Mouse (Mus musculus) embryonic facial prominence, embryonic 11.5 days (tissue): ENCODE results near the gene Susd6. TPM values are rescaled to one million over a fixed set of nuclear protein-coding genes. Genes with fewer than 3 reads are reported as not detected.

Experiments used
- ATAC-seq: fragments of 200-750 bp; cut with Nextera tagmentation; replicated peaks from 2 replicates; pipeline ENCODE4 v1.8.0; 2017; ENCODE audit warnings: low read depth; ENCODE audit not compliant: insufficient number of reproducible peaks, low FRiP score, low TSS enrichment
- DNase-seq: peaks from one replicate; pipeline ENCODE4 v3.0.0-alpha.2; 2015; ENCODE audit warnings: low spot score
- H3K27ac ChIP-seq: fragments of 300-500 bp; sonication (generic); replicated peaks from 2 replicates; pipeline ENCODE4 v1.5.1; 2014; ENCODE audit warnings: mild to moderate bottlenecking, low read depth, low read length, control low read depth
- H3K27me3 ChIP-seq: fragments of 300-500 bp; sonication (generic); 2 replicates; pipeline ENCODE4 v1.6.1; 2014; ENCODE audit warnings: mild to moderate bottlenecking, low read length, moderate library complexity, mixed read lengths; ENCODE audit not compliant: control insufficient read depth, insufficient read depth
- H3K36me3 ChIP-seq: fragments of 300-500 bp; sonication (generic); replicated peaks from 2 replicates; pipeline ENCODE4 v1.6.1; 2014; ENCODE audit warnings: low read depth, mild to moderate bottlenecking, low read length, moderate library complexity, mixed read lengths; ENCODE audit not compliant: control insufficient read depth, insufficient read depth
- H3K4me1 ChIP-seq: fragments of 300-500 bp; sonication (generic); 2 replicates; pipeline ENCODE4 v1.6.1; 2014; ENCODE audit warnings: low read length, mixed read lengths; ENCODE audit not compliant: control insufficient read depth, insufficient read depth
- H3K4me2 ChIP-seq: fragments of 300-500 bp; sonication (generic); 2 replicates; pipeline ENCODE4 v1.6.1; 2014; ENCODE audit warnings: low read depth, mild to moderate bottlenecking, control low read depth, low read length, moderate library complexity
- H3K4me3 ChIP-seq: fragments of 300-500 bp; sonication (generic); 2 replicates; pipeline ENCODE4 v1.5.1; 2014; ENCODE audit warnings: low read depth, low read length, control low read depth
- H3K9ac ChIP-seq: fragments of 300-500 bp; sonication (generic); replicated peaks from 2 replicates; pipeline ENCODE4 v1.6.1; 2014; ENCODE audit warnings: mild to moderate bottlenecking, control low read depth, low read length
- H3K9me3 ChIP-seq: fragments of 300-500 bp; sonication (generic); replicated peaks from 2 replicates; pipeline ENCODE4 v1.6.1; 2016; ENCODE audit warnings: mild to moderate bottlenecking, low read length, inconsistent platforms, mixed read lengths; ENCODE audit not compliant: control insufficient read depth
- WGBS: fragments of 180-500 bp; shearing (Covaris S2); extraction: QIAGEN DNeasy Blood & Tissue Kit; methylation state at CpG from one replicate; pipeline ENCODE4 v1.1.7; 2014; 5-methylcytosine and 5-hydroxymethylcytosine counted together
- polyA plus RNA-seq: library from polyadenylated mRNA; unstranded; fragments of >200 nt; fragmentation: Nextera tagmentation; extraction: Ambion mirVana; gene quantifications from 2 replicates; pipeline ENCODE4 v1.2.1, GENCODE M21; 2014

The Susd6 gene
- polyA plus RNA-seq, 1 experiment from 2014 or later = 13.8 TPM

DNA sequence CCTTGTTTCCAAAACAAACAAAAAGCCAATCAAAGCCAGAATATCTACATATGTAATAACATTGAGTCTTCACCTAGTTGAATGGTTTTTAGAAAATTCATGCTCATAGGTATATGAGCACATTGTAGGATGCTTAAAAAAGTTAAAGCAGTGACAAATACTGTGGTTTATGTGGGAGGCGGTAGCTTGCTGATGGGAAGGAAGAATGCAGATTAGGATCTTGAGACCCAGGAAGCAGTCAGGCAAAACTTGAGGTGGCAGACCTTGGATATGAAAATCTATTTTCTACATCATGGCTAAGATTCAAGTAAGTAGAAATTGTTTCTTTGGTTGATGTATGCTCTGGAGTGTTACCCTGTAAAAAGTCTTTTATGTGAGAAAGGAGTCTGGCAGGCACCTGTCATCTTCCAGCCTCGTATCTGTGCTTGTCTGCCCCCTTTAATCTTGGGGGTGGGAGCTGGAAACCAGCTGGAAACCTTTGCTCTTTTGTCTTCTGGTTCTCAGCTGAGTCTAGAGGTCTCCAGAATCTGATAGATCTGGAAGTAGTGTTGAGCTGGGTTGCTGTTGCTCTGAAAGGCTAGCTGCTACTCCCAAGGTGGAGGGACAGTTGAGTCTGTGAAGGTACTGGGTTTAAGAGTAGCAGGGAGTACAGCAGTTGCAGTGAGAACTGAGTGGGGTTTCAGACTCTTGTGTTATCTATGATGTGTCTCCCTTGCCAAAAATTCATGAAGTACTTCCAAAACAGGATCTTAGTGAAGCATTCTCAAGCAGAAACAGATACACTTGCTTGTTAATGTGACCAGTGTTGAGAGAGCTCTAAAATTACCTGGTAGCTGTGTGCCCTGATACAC lies 4.8 kb downstream of the Susd6 start:
- H3K27me3 ChIP-seq = no peaks in the 10 kb centered on the region
- ATAC-seq (no peak), DNase-seq (no peak)
- H3K4me3 ChIP-seq = no peak overlapping the region
- no peaks in the 10 kb centered on the region for H3K9me3 ChIP-seq
- no peak overlapping the region for H3K27ac ChIP-seq
- no peak overlapping the region for H3K4me2 ChIP-seq
- H3K9ac ChIP-seq = no peak overlapping the region
- H3K36me3 ChIP-seq = no peaks in the 10 kb centered on the region
- no peaks in the 10 kb centered on the region for H3K4me1 ChIP-seq
- WGBS = 70% methylated on average over 2 of the region's 2 CpGs

DNA sequence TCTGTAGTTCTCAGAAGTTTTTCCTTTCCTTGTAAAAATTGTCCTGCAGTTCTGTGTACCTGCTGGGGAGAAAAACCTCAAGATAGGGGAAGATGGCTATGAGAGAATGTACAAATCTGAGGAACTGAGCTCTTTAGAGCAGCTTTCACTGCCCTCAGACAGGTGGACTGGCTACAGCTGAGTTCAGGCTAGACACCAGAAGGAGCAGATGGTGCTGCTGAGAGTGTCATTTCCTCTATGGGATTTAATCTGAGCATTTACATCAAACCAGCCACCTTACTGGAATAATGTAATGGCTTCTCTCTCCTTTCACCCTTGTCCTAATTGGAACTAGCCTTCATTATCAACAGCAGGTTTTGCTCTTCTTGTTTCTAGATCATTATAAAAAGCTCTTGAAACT lies 8.0 kb downstream of the Susd6 start:
- Histone ChIP-seq H3K9me3 (no peaks in the 10 kb centered on the region), H3K4me1 (no peaks in the 10 kb centered on the region), H3K27ac (no peak overlapping the region), H3K27me3 (no peaks in the 10 kb centered on the region), H3K9ac (no peak overlapping the region), H3K36me3 (no peaks in the 10 kb centered on the region), H3K4me2 (no peak overlapping the region), H3K4me3 (no peak overlapping the region)
- no peak for ATAC-seq
- DNase-seq = no peak

DNA sequence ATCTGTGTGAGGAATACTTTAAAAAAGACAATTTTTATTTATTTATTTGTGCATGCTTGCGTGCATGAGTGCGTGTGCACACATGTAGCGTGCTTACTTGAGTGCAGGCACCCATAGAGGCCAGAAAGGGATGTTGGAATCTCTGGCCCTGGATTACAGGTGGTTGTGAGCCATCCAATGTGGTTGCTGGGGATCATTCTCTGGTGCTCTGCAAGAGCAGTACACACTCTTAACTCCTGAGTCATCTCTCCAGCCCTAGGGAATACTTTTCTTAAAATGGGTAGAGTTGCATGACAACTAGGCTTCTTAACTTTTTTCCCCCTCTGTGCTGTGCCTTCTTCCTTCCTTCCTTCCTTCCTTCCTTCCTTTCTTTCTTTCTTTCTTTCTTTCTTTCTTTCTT lies 9.8 kb downstream of the Susd6 start:
- Histone ChIP-seq H3K4me2 (no peak overlapping the region), H3K9ac (no peak overlapping the region), H3K4me3 (no peak overlapping the region), H3K36me3 (no peaks in the 10 kb centered on the region), H3K27ac (no peak overlapping the region), H3K9me3 (no peaks in the 10 kb centered on the region), H3K4me1 (no peaks in the 10 kb centered on the region), H3K27me3 (no peaks in the 10 kb centered on the region)
- DNase-seq (no peak), ATAC-seq (no peak)
- WGBS = 97% methylated on average over 3 of the region's 3 CpGs

DNA sequence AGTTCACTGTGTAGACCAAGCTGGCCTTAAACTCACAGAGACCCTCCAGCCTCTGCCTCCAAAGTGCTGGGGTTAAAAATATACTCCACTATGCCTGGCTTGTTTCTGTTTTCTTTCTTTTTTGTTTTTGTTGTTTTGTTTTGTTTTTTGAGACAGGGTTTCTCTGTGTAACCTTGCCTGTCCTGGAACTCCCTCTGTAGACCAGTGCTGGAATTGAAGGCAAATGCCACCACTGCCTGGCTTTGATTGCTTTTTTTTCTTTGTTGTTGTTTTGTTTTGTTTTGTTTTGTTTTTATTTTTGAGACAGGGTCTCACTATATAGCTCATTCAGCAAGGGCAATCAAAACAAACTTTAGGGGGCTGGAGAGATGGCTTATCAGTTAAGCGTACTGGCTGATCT lies 11.1 kb downstream of the Susd6 start:
- ATAC-seq = no peak
- H3K9ac ChIP-seq = no peak overlapping the region
- H3K36me3 ChIP-seq = no peaks in the 10 kb centered on the region
- H3K4me2 ChIP-seq = no peak overlapping the region
- no peak overlapping the region for H3K4me3 ChIP-seq
- DNase-seq = no peak
- H3K27me3 ChIP-seq = no peaks in the 10 kb centered on the region
- 90% methylated on average over 1 of the region's 1 CpGs for WGBS
- H3K9me3 ChIP-seq = no peaks in the 10 kb centered on the region
- H3K4me1 ChIP-seq = no peaks in the 10 kb centered on the region
- no peak overlapping the region for H3K27ac ChIP-seq

DNA sequence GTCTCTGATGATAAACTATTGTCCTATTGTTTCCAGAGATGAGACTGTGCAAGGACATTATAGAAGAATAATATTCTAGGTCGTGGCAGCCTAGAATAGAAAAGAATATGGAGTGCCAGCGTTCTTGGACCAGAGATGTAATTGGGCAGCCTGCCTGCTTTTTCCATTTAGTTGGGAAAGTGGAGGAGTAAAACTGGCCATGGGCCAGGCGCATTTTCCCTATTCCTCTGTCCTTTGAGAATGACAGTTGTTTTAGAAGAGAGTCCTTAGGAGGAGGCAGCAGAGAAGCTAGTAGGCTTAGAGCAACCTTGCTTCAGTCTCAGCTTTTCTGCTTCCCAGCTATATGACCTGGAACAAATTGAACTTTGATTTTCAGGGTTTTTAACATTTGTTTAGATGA lies 13.6 kb downstream of the Susd6 start:
- no peak for ATAC-seq

DNA sequence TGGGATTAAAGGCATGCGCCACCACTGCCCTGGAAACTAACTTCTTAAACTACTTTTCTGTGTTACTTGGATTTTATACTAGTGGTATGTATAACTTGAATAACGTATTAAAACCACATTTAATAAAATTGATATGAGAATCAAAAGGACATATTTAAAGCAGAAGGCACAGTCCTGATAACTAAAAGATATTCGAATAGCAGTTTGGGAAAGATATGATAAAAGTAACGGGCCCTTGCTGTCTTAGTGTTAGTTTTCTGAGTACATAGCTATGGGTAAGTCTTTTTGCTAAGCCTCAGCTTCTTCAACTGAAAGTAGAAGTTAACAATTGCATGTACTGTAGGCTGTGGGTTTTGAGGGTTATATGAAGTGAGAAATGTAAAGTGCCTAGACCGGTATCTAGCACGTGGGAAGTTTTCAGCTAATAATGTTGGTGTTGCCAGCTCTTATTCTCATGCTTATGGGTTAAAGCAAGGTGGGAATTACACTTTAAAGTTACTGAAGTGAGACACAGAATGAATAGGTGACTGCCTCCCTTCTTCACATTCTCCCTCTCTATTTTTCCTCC lies 14.6 kb downstream of the Susd6 start:
- no peak overlapping the region for H3K4me2 ChIP-seq
- H3K4me1 ChIP-seq = no peaks in the 10 kb centered on the region
- WGBS = 87% methylated on average over 6 of the region's 6 CpGs
- no peak overlapping the region for H3K27ac ChIP-seq
- H3K9me3 ChIP-seq = no peaks in the 10 kb centered on the region
- no peak overlapping the region for H3K9ac ChIP-seq
- H3K4me3 ChIP-seq = no peak overlapping the region
- DNase-seq (no peak), ATAC-seq (no peak)
- H3K36me3 ChIP-seq = no peaks in the 10 kb centered on the region
- no peaks in the 10 kb centered on the region for H3K27me3 ChIP-seq

More for the DNA sequence above, 13.6 kb downstream of the Susd6 start:
- H3K9ac ChIP-seq = no peak overlapping the region
- 70% methylated on average over 3 of the region's 3 CpGs for WGBS
- no peaks in the 10 kb centered on the region for H3K4me1 ChIP-seq
- H3K36me3 ChIP-seq = no peaks in the 10 kb centered on the region
- H3K9me3 ChIP-seq = no peaks in the 10 kb centered on the region
- H3K27me3 ChIP-seq = no peaks in the 10 kb centered on the region
- no peak overlapping the region for H3K27ac ChIP-seq
- H3K4me2 ChIP-seq = no peak overlapping the region
- no peak for DNase-seq
- H3K4me3 ChIP-seq = no peak overlapping the region

DNA sequence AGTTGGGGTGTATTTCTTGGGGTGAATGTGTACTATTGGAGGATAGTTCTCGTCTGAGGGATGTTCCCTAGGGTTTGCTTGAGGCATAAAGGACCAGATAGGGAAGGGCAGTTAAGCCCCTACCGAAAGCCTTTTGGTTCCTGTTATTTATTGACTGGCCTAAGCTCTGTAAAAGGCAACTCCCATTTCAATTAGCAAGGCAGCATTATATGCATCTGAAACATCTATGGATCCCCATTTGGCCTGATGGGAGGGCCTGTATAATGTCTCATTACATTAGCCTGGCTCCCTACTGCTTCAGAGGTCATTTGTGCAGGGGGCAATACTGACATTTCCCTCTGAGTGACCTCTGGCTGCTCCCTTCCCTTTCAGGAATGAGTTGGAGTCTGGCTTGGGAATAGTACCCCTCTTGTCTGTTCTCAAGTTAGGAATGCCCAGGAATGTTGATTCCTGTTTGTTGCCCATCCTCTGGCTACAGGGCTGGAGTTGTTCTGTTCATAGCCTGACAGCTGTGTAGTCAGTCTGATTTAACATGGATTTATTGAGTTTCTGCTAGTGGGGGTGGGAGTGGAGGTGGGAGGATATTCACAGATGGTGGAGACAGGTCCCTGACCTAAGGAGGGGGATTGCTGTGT lies 17.3 kb downstream of the Susd6 start:
- no peak for DNase-seq
- Histone ChIP-seq H3K4me2 (no peak overlapping the region), H3K9me3 (no peaks in the 10 kb centered on the region), H3K27ac (no peak overlapping the region), H3K4me3 (no peak overlapping the region), H3K36me3 (no peaks in the 10 kb centered on the region), H3K27me3 (no peaks in the 10 kb centered on the region), H3K4me1 (no peaks in the 10 kb centered on the region), H3K9ac (no peak overlapping the region)
- no peak for ATAC-seq
- 33% methylated on average over 2 of the region's 2 CpGs for WGBS

DNA sequence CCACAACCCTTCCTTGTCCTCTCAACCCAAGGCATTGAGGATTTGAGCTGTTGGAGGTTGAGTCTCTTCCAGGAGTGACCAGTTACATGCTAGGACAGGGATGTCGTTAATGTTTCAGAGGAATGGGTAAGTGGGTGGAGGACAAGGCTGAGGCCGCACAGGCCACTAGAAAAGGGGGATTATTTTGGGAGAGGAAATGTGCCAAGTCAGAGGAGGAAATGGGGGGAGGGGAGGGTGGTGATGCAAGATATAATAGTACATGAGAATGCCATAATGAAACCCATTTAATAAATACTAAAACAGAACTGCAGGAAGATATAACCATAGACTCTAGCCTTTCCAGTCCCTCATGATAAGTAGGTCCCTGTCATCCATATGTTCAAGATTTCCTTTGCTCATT lies 19.7 kb downstream of the Susd6 start:
- H3K4me2 ChIP-seq = no peak overlapping the region
- no peaks in the 10 kb centered on the region for H3K4me1 ChIP-seq
- H3K27ac ChIP-seq = no peak overlapping the region
- no peak overlapping the region for H3K9ac ChIP-seq
- H3K4me3 ChIP-seq = no peak overlapping the region
- no peaks in the 10 kb centered on the region for H3K36me3 ChIP-seq
- WGBS = 69% methylated on average over 2 of the region's 2 CpGs
- ATAC-seq (no peak), DNase-seq (no peak)
- no peaks in the 10 kb centered on the region for H3K9me3 ChIP-seq
- H3K27me3 ChIP-seq = no peaks in the 10 kb centered on the region
